Mouse (Mus musculus) liver, adult 2 months (tissue): Measurements from ENCODE around the gene Rras.

Experiments used
- CTCF ChIP-seq: fragments of 200-500 bp; IDR thresholded peaks from 2 replicates; pipeline ENCODE4 v1.5.1; 2011; ENCODE audit warnings: low read depth, low read length, control low read depth
- POLR2A ChIP-seq: fragments of 200-500 bp; IDR thresholded peaks from 2 replicates; pipeline ENCODE4 v1.6.1; 2011; ENCODE audit warnings: low read length, control low read depth; ENCODE audit not compliant: insufficient read depth; ENCODE audit errors: extremely low read depth

GRCm38 (mm10) chr7:44975117-44975419 is 42.7 kb upstream of the Rras start:
- TF ChIP-seq CTCF (no peak), POLR2A (no peak)
